Mouse (Mus musculus) brain, embryonic 14.5 days (tissue): ENCODE measurements around the gene Dgkz.

Source experiments
- CTCF ChIP-seq: fragments of 200-500 bp; IDR thresholded peaks from 2 replicates; pipeline ENCODE4 v1.5.1; 2012; ENCODE audit warnings: inconsistent platforms, mild to moderate bottlenecking, moderate library complexity, borderline replicate concordance; ENCODE audit not compliant: insufficient read depth, insufficient read length; ENCODE audit errors: extremely low read depth
- POLR2A ChIP-seq: fragments of 200-500 bp; IDR thresholded peaks from 2 replicates; pipeline ENCODE4 v1.6.1; 2012; ENCODE audit warnings: mild to moderate bottlenecking, inconsistent platforms, borderline replicate concordance; ENCODE audit not compliant: poor library complexity, insufficient read depth, insufficient read length, severe bottlenecking; ENCODE audit errors: extremely low read depth

GRCm38 (mm10) chr2:91924726-91925125 is 50.9 kb downstream of the Dgkz start:
- no peak for TF ChIP-seq CTCF
- no peak for TF ChIP-seq POLR2A
